Mouse (Mus musculus): Measurements from ENCODE around the gene Zfp146. TPM values are rescaled to one million over a fixed set of nuclear protein-coding genes. Genes with fewer than 3 reads are reported as not detected.

The Zfp146 gene
- polyA plus RNA-seq, 1 experiment = 7.3 TPM

DNA sequence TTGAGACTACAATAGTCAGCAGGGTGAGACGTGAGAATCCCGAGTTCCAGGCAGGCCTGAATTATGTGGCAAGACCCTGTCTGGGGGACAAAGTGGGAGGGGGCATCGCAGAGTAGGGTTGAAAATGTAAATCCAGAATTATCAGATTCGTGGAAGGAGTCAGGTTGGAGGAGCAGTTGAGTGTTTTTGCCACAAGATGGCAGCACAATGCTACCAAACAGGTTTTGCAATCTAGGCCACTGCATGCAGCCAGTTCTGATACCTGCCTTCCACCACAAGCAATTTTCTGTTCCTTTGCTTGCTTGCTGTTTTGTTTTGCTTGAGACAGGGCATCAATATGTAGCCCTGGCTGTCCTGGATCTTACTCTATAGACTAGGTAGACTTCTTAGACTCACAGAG lies 11.8 kb upstream of the Zfp146 start:
- DNase-seq (ENCODE audit: low read depth in 1 of 2, low spot score in 2 of 2) = peak; percentile 60 to 67
- peaks cover 3% of the 10 kb centered on the region for H3K36me3 ChIP-seq (ENCODE audit: control insufficient read depth, insufficient read depth, low read length)
- H3K27ac ChIP-seq (ENCODE audit: insufficient read depth, low read length) = no peak overlapping the region
- H3K4me1 ChIP-seq (ENCODE audit: control insufficient read depth, insufficient read depth, insufficient read length) = no peaks in the 10 kb centered on the region; the same call in 1 of the 2 replicates
- H3K27me3 ChIP-seq (ENCODE audit: control insufficient read depth, insufficient read depth, low read length) = no peaks in the 10 kb centered on the region
- H3K4me3 ChIP-seq (ENCODE audit: extremely low read depth, insufficient read depth, insufficient read length) = no peak overlapping the region
- 9% methylated on average over 4 of the region's 4 CpGs for WGBS
- no peak for TF ChIP-seq POLR2A (IDR thresholded peaks at IDR 0.05; ENCODE audit: low read depth, low read length)
- peak; percentile 82; the same call in 1 of the 2 replicates for TF ChIP-seq CTCF (IDR thresholded peaks at IDR 0.05; ENCODE audit: extremely low read depth, insufficient read depth, insufficient read length, insufficient replicate concordance)

- H3K4me1 ChIP-seq (ENCODE audit: control insufficient read depth, insufficient read depth, insufficient read length) = no peaks in the 10 kb centered on the region
- no peaks in the 10 kb centered on the region for H3K27me3 ChIP-seq (ENCODE audit: control insufficient read depth, insufficient read depth, low read length)
- no peak for DNase-seq (ENCODE audit: low read depth in 1 of 2, low spot score in 2 of 2)
- TF ChIP-seq POLR2A (IDR thresholded peaks at IDR 0.05; ENCODE audit: low read depth, low read length) (no peak), CTCF (IDR thresholded peaks at IDR 0.05; ENCODE audit: extremely low read depth, insufficient read depth, insufficient read length, insufficient replicate concordance) (no peak)
- WGBS = 93% methylated on average over 11 of the region's 11 CpGs
- H3K36me3 ChIP-seq (ENCODE audit: control insufficient read depth, insufficient read depth, low read length) = 0 out of 2 replicates have a peak, but pooled peaks cover 3% of the 10 kb centered on the region
- no peak overlapping the region for H3K27ac ChIP-seq (ENCODE audit: insufficient read depth, low read length)
- H3K4me3 ChIP-seq (ENCODE audit: extremely low read depth, insufficient read depth, insufficient read length) = no peak overlapping the region
Measured at GRCm38 (mm10) chr7:30178256-30178655, 8.7 kb upstream of the Zfp146 start.

GRCm38 (mm10) chr7:30176474-30176873 lies 6.9 kb upstream of the Zfp146 start:
- 26% methylated on average over 12 of the region's 12 CpGs for WGBS
- Histone ChIP-seq H3K4me1 (ENCODE audit: control insufficient read depth, insufficient read depth, insufficient read length) (no peaks in the 10 kb centered on the region), H3K36me3 (ENCODE audit: control insufficient read depth, insufficient read depth, low read length) (0 out of 2 replicates have a peak, but pooled peaks cover 3% of the 10 kb centered on the region), H3K27ac (ENCODE audit: insufficient read depth, low read length) (no peak overlapping the region), H3K27me3 (ENCODE audit: control insufficient read depth, insufficient read depth, low read length) (no peaks in the 10 kb centered on the region), H3K4me3 (ENCODE audit: extremely low read depth, insufficient read depth, insufficient read length) (no peak overlapping the region)
- TF ChIP-seq CTCF (IDR thresholded peaks at IDR 0.05; ENCODE audit: extremely low read depth, insufficient read depth, insufficient read length, insufficient replicate concordance) = no peak
- TF ChIP-seq POLR2A (IDR thresholded peaks at IDR 0.05; ENCODE audit: low read depth, low read length) = no peak
- DNase-seq (ENCODE audit: low read depth in 1 of 2, low spot score in 2 of 2) = no peak

DNA sequence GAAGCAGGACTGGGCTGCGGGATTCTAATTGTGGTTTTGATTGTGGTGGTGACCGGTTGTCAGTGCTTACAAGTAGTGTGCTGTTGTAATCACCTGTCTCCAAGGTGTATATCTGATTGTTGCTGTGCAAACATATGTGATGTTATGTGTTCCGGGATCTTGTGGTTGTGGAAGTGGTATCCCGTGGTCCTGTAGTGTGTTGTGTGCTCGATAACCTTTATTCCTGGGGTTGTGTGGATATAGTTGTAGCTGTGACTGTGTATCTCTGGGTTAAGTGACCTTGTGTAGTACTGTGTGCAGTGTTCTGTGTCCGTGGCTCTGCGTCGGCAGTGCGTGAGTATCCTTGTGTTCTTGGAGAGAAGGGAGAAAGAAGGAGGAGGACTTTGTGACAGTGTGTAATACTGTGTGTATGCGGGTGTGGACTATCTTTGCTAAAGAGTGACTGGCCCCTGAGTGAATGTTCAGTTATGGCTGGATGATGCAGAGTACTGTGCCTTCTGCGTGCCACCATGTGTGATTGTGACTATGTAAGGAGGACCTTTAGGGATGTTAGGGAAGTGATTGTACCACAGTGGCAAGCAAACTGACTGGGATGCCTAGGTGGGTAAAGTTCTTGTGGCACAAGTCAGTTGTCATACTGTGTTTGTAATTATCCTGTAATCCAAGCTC lies 867 bp upstream of the Zfp146 start:
- no peak for TF ChIP-seq CTCF (IDR thresholded peaks at IDR 0.05; ENCODE audit: extremely low read depth, insufficient read depth, insufficient read length, insufficient replicate concordance)
- TF ChIP-seq POLR2A (IDR thresholded peaks at IDR 0.05; ENCODE audit: low read depth, low read length) = no peak
- no peak for DNase-seq (ENCODE audit: low read depth in 1 of 2, low spot score in 2 of 2)
- no peaks in the 10 kb centered on the region for H3K36me3 ChIP-seq (ENCODE audit: control insufficient read depth, insufficient read depth, low read length)
- H3K27me3 ChIP-seq (ENCODE audit: control insufficient read depth, insufficient read depth, low read length) = no peaks in the 10 kb centered on the region
- peaks cover 5% of the 10 kb centered on the region for H3K4me1 ChIP-seq (ENCODE audit: control insufficient read depth, insufficient read depth, insufficient read length)
- WGBS = 19% methylated on average over 11 of the region's 11 CpGs
- peak overlapping the region; percentile 88 for H3K4me3 ChIP-seq (ENCODE audit: extremely low read depth, insufficient read depth, insufficient read length)
- peak overlapping the region; percentile 74; the same call in 1 of the 2 replicates for H3K27ac ChIP-seq (ENCODE audit: insufficient read depth, low read length)

- WGBS = under 1% methylated on average over 21 of the region's 21 CpGs
- Histone ChIP-seq H3K36me3 (ENCODE audit: control insufficient read depth, insufficient read depth, low read length) (no peaks in the 10 kb centered on the region), H3K27ac (ENCODE audit: insufficient read depth, low read length) (peak overlapping the region; percentile 79), H3K27me3 (ENCODE audit: control insufficient read depth, insufficient read depth, low read length) (no peaks in the 10 kb centered on the region), H3K4me1 (ENCODE audit: control insufficient read depth, insufficient read depth, insufficient read length) (peaks cover 5% of the 10 kb centered on the region), H3K4me3 (ENCODE audit: extremely low read depth, insufficient read depth, insufficient read length) (peak overlapping the region; percentile 88)
- TF ChIP-seq CTCF (IDR thresholded peaks at IDR 0.05; ENCODE audit: extremely low read depth, insufficient read depth, insufficient read length, insufficient replicate concordance) (no peak), POLR2A (IDR thresholded peaks at IDR 0.05; ENCODE audit: low read depth, low read length) (no peak)
- no peak for DNase-seq (ENCODE audit: low read depth in 1 of 2, low spot score in 2 of 2)
Measured at GRCm38 (mm10) chr7:30168914-30169582, 502 bp downstream of the Zfp146 start.

DNA sequence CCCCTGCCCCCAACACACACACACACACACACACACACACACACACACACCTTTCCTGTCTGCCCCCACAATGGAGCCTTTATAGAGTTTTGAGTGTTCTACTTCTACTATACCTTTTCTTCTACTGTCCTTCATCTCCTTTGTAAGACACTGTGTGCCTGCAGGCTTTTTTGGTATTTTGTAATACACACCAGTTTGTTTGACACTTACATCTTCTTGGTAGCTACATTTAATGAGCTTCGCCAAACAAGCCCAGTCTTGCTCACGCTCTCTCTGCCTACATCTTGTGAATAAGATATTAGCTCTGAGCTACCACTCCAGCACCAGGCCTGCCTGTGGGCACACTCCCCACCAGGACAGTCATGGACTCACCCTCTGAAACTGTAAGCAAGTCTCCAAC lies 4.8 kb downstream of the Zfp146 start:
- no peak overlapping the region for H3K4me3 ChIP-seq (ENCODE audit: extremely low read depth, insufficient read depth, insufficient read length)
- H3K4me1 ChIP-seq (ENCODE audit: control insufficient read depth, insufficient read depth, insufficient read length) = peaks cover 2% of the 10 kb centered on the region; the same call in 1 of the 2 replicates
- no peak for DNase-seq (ENCODE audit: low read depth in 1 of 2, low spot score in 2 of 2)
- TF ChIP-seq CTCF (IDR thresholded peaks at IDR 0.05; ENCODE audit: extremely low read depth, insufficient read depth, insufficient read length, insufficient replicate concordance) = no peak
- TF ChIP-seq POLR2A (IDR thresholded peaks at IDR 0.05; ENCODE audit: low read depth, low read length) = no peak
- WGBS = 93% methylated on average over 2 of the region's 2 CpGs
- H3K27me3 ChIP-seq (ENCODE audit: control insufficient read depth, insufficient read depth, low read length) = no peaks in the 10 kb centered on the region
- no peak overlapping the region for H3K27ac ChIP-seq (ENCODE audit: insufficient read depth, low read length)
- H3K36me3 ChIP-seq (ENCODE audit: control insufficient read depth, insufficient read depth, low read length) = peaks cover 20% of the 10 kb centered on the region

DNA sequence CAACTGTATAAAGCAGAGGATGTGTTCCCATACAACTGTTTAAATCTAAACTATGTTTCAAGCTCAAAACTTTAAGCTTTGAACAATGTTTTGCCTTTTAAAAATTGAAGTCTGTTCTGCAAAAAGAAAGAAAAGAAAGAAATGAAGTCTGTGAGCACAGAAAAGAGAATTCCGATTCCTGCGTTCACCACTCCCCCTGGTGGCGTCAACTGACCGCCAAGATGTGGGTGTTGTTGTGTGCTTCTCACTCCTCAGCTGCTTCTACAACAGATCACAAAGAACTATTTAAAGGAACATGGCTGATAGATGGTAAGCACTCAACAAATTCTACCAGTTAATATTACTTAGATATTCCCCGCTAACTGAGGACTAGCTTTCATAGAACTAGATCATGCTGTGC lies 6.4 kb downstream of the Zfp146 start:
- no peak for DNase-seq (ENCODE audit: low read depth in 1 of 2, low spot score in 2 of 2)
- Histone ChIP-seq H3K36me3 (ENCODE audit: control insufficient read depth, insufficient read depth, low read length) (peaks cover 27% of the 10 kb centered on the region), H3K4me3 (ENCODE audit: extremely low read depth, insufficient read depth, insufficient read length) (no peak overlapping the region), H3K27me3 (ENCODE audit: control insufficient read depth, insufficient read depth, low read length) (no peaks in the 10 kb centered on the region), H3K4me1 (ENCODE audit: control insufficient read depth, insufficient read depth, insufficient read length) (peaks cover 2% of the 10 kb centered on the region; the same call in 1 of the 2 replicates), H3K27ac (ENCODE audit: insufficient read depth, low read length) (no peak overlapping the region)
- TF ChIP-seq CTCF (IDR thresholded peaks at IDR 0.05; ENCODE audit: extremely low read depth, insufficient read depth, insufficient read length, insufficient replicate concordance) = no peak
- TF ChIP-seq POLR2A (IDR thresholded peaks at IDR 0.05; ENCODE audit: low read depth, low read length) = no peak
- WGBS = 95% methylated on average over 5 of the region's 5 CpGs

Measured in spleen, adult 2 months (tissue).